Mouse (Mus musculus) testis, adult 2 months (tissue): ENCODE data around the gene Slc40a1.

Experiments
- CTCF ChIP-seq: fragments of 200-500 bp; IDR thresholded peaks from 2 replicates; pipeline ENCODE4 v1.5.1; 2012; ENCODE audit warnings: low read depth, mild to moderate bottlenecking, inconsistent platforms, low read length, moderate library complexity; ENCODE audit not compliant: control insufficient read depth, insufficient read depth, insufficient replicate concordance
- POLR2A ChIP-seq: fragments of 200-500 bp; IDR thresholded peaks from 2 replicates; pipeline ENCODE4 v1.6.1; 2012; ENCODE audit warnings: low read depth, mild to moderate bottlenecking, inconsistent platforms, low read length, moderate library complexity; ENCODE audit not compliant: control insufficient read depth

- TF ChIP-seq POLR2A, result no peak
- no peak for TF ChIP-seq CTCF
Observed at GRCm38 (mm10) chr1:45926393-45926763, at the start of gene Slc40a1.
